11 mouse cellular contexts compared by ENCODE assay signal in the genomic region with DNA sequence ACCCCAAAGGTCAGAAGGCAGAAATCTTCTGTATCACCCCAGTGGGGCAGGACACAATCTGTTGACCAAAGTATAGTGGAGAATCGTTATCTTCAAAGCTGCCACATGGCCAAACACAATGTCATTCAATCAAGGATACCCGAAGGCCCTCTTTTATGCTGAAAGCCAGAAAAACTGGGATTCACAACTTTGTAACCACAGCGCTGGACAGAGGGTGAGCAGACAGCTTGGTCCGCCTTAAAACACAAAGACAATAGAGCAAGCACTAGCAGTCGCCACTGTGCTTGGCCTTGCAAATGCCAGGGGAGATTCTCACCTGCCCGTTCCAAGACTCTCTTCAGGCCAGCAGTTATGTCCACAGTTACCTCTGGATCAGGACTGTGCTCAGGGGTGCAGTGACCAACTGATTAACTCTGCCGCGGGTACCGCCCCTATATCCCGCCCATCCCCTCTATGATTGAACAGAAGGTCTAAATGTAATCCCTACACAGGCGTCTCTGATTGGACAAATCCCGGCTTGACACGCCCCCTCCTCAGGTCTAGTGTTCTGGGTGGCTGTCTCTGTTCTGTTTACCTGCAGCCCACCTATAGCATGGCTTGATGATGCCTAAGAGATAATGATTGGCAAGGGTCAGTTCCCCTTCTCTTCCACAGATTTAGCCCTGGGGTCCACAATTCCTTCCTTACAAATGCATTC. TPM values are rescaled to one million over a fixed set of nuclear protein-coding genes. Genes with fewer than 3 reads are reported as not detected.
DNase-seq lines count a peak whose midpoint lies in the region; ATAC-seq lines count a peak whose summit lies in the region.
"Not testable (repeated sequence)": the region's sequence is repeated elsewhere in the genome, so short reads cannot be mapped to it uniquely, and the experiment has no call there.
"Had no signal": no experiment of that assay in that cellular context is flagged by ENCODE, and none has a peak within 500 bp of the region (broad histone marks: within the 10 kb centered on the region; RNA-seq: fewer than 3 reads in every experiment).

No protein-coding gene starts in this region.

- peak overlapping the region; percentile 61; the same call in 1 of the 2 replicates for H3K9ac ChIP-seq in embryonic facial prominence, embryonic 13.5 days
- not testable (repeated sequence) for H3K9ac ChIP-seq in heart, embryonic 12.5 days

- not testable (repeated sequence) for H3K27me3 ChIP-seq in embryonic facial prominence, embryonic 13.5 days; heart, embryonic 12.5 days (replicated peaks)

- not testable (repeated sequence) for H3K9me3 ChIP-seq in embryonic facial prominence, embryonic 13.5 days; heart, embryonic 12.5 days (replicated peaks)

- not testable (repeated sequence) for H3K27ac ChIP-seq in embryonic facial prominence, embryonic 13.5 days; heart, embryonic 12.5 days (ENCODE audit: poor library complexity, severe bottlenecking)

- peak; percentile 95 for ATAC-seq in embryonic facial prominence, embryonic 13.5 days (ENCODE audit: insufficient number of reproducible peaks, insufficient read depth, low FRiP score, low TSS enrichment, low read depth)
- peak; percentile 85 for ATAC-seq in heart, embryonic 12.5 days (ENCODE audit: insufficient number of reproducible peaks, low FRiP score)

- peak overlapping the region; percentile 45 for H3K4me3 ChIP-seq in embryonic facial prominence, embryonic 13.5 days
- H3K4me3 ChIP-seq in heart, embryonic 12.5 days = peak overlapping the region; percentile 34; the same call in 1 of the 2 replicates

- WGBS in embryonic facial prominence, embryonic 13.5 days = 30% methylated on average over 13 of the region's 13 CpGs
- 22% methylated on average over 13 of the region's 13 CpGs for WGBS in heart, embryonic 12.5 days

- not testable (repeated sequence) for H3K4me1 ChIP-seq in embryonic facial prominence, embryonic 13.5 days; heart, embryonic 12.5 days (replicated peaks)

- DNase-seq in brain, adult 2 months (ENCODE audit: low read depth, low spot score) = peak; percentile 89
- peak; percentile 31 for DNase-seq in kidney, adult 9 months
- peak; percentile 75 to 92 for DNase-seq in left cerebral cortex, postnatal 14 days (ENCODE audit: low spot score in 2 of 2)
- peak; percentile 30 for DNase-seq in lung, postnatal 14 days
- peak; percentile 34 for DNase-seq in ovary, postnatal 14 days (ENCODE audit: low spot score)
- DNase-seq in thymus, postnatal 4 days = peak; percentile 41

- intact Hi-C loops in left cerebral cortex, postnatal 14 days (cut with DNase I) = not testable (repeated sequence)

- not testable (repeated sequence) for H3K36me3 ChIP-seq in embryonic facial prominence, embryonic 13.5 days; heart, embryonic 12.5 days

- peak overlapping the region; percentile 52 for H3K4me2 ChIP-seq in embryonic facial prominence, embryonic 13.5 days
- peak overlapping the region; percentile 60 for H3K4me2 ChIP-seq in heart, embryonic 12.5 days

RNA-seq across cellular contexts. Expression of a gene that starts 17.6 kb away (rescaled TPM):
- 101 and 117 TPM in 2 replicates for polyA plus RNA-seq in embryonic facial prominence, embryonic 13.5 days (2015; fragmentation: Nextera tagmentation; extraction: Ambion mirVana)
- polyA plus RNA-seq in heart, embryonic 12.5 days (2016; fragmentation: Nextera tagmentation; extraction: Ambion mirVana) = 18.1 and 22.5 TPM in 2 replicates
- 10 to 100 TPM; 13.0 to 33.9 TPM for total RNA-seq in left cerebral cortex, postnatal 14 days (2021)
- polyA plus RNA-seq: thymus, adult 2 months had no signal

RNA-seq across cellular contexts. Expression of a gene that starts 18.9 kb away (rescaled TPM):
- polyA plus RNA-seq in embryonic facial prominence, embryonic 13.5 days (2015; fragmentation: Nextera tagmentation; extraction: Ambion mirVana) = 5.0 and 11.3 TPM in 2 replicates
- polyA plus RNA-seq in heart, embryonic 12.5 days (2016; fragmentation: Nextera tagmentation; extraction: Ambion mirVana) = 1.4 and 2.3 TPM in 2 replicates
- total RNA-seq in left cerebral cortex, postnatal 14 days (2021) = 1 to 10 TPM; 3.6 to 4.3 TPM
- total RNA-seq: adrenal gland, adult 18-20 months; heart, postnatal 25 days had no signal

RNA-seq across cellular contexts. Expression of a gene that starts 18.9 kb away (rescaled TPM):
- polyA plus RNA-seq in embryonic facial prominence, embryonic 13.5 days (2015; fragmentation: Nextera tagmentation; extraction: Ambion mirVana) = 45.1 and 49.1 TPM in 2 replicates
- polyA plus RNA-seq in heart, embryonic 12.5 days (2016; fragmentation: Nextera tagmentation; extraction: Ambion mirVana) = 11.7 and 12.1 TPM in 2 replicates
- 10 to 100 TPM in 1 of 2 experiments, 1 to 10 TPM in 1; 5.9 to 14.8 TPM for total RNA-seq in left cerebral cortex, postnatal 14 days (2021)

RNA-seq across cellular contexts. Expression of a gene that starts 30.6 kb away (rescaled TPM):
- not detected in 2 replicates for polyA plus RNA-seq in embryonic facial prominence, embryonic 13.5 days (2015; fragmentation: Nextera tagmentation; extraction: Ambion mirVana)
- polyA plus RNA-seq in heart, embryonic 12.5 days (2016; fragmentation: Nextera tagmentation; extraction: Ambion mirVana) = not detected in 2 replicates
- not detected for total RNA-seq in left cerebral cortex, postnatal 14 days (2021)
- total RNA-seq: adrenal gland, adult 18-20 months; heart, postnatal 25 days had no signal
- polyA plus RNA-seq: thymus, adult 2 months had no signal

RNA-seq across cellular contexts. Expression of a gene that starts 35.2 kb away (rescaled TPM):
- 32.5 and 35.0 TPM in 2 replicates for polyA plus RNA-seq in embryonic facial prominence, embryonic 13.5 days (2015; fragmentation: Nextera tagmentation; extraction: Ambion mirVana)
- polyA plus RNA-seq in heart, embryonic 12.5 days (2016; fragmentation: Nextera tagmentation; extraction: Ambion mirVana) = 2.7 and 4.1 TPM in 2 replicates
- total RNA-seq in left cerebral cortex, postnatal 14 days (2021) = 100 to 1,000 TPM; 268 to 273 TPM
- total RNA-seq: heart, postnatal 25 days had no signal

Comparison
In these comparisons a context has a peak if more than half of its experiments do, and no peak if none do; other contexts are left out.
1. DNase-seq: peak in every context shown above with its lines; median percentile 89 in brain, adult 2 months; 84 in left cerebral cortex, postnatal 14 days; 41 in thymus, postnatal 4 days; 34 in ovary, postnatal 14 days; 31 in kidney, adult 9 months; 30 in lung, postnatal 14 days.